Mouse (Mus musculus): ENCODE results near the gene Kcnq2. TPM values are rescaled to one million over a fixed set of nuclear protein-coding genes. Genes with fewer than 3 reads are reported as not detected.

Kcnq2 gene
- total RNA-seq, 2 experiments from 2014 or later, result not detected

GRCm38 (mm10) chr2:181113762-181114361 is 21.2 kb downstream of the Kcnq2 start:
- no peak for DNase-seq
- intact Hi-C loops (cut with DNase I), result no loop called here

DNA sequence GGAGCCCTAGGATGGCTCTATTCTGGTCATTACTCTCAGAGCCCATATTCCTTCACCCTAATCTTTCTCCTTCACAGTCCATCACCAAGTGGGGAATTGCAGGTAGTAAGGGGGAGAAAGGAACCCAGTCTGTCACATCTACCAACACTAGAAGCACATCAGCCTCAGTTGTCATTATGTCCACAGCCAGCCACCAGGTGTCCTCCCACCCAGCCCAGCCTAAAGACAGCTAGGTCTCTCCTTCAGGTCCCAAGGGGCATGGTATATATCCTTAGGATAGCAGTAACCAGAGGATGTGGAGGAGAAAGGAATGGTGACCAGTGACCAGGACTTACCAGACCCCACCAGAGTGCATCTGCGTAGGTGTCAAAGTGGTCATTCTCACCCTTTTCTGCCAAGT is 23.4 kb downstream of the Kcnq2 start:
- intact Hi-C loops (cut with DNase I), result no loop called here
- no peak for DNase-seq

GRCm38 (mm10) chr2:181104111-181104510 is 31.0 kb downstream of the Kcnq2 start:
- intact Hi-C loops (cut with DNase I), result no loop called here
- DNase-seq, result no peak

- intact Hi-C loops (cut with DNase I), result no loop called here
- no peak for DNase-seq
Measured at GRCm38 (mm10) chr2:181102161-181102560, 32.9 kb downstream of the Kcnq2 start.

DNA sequence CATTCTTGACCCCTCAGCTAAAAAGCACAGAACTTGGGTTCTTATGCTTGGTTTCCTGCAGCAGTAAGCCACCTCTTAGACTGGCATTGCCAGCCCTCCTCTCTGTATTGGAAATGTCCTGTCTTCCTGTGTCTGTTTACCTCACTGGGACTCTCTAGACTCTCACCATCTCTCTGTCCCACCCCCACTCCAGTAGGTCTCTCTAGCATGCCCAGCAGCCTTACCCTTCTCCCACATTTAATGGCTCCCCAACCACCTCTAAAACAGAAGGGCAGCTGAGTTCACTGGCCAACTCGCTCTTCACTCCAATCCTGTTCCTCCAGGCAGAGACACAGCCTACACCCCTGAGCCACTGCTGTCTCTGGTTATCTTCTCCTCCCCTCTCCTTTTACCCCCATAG is 33.5 kb downstream of the Kcnq2 start:
- DNase-seq, result no peak
- intact Hi-C loops (cut with DNase I), result no loop called here

DNA sequence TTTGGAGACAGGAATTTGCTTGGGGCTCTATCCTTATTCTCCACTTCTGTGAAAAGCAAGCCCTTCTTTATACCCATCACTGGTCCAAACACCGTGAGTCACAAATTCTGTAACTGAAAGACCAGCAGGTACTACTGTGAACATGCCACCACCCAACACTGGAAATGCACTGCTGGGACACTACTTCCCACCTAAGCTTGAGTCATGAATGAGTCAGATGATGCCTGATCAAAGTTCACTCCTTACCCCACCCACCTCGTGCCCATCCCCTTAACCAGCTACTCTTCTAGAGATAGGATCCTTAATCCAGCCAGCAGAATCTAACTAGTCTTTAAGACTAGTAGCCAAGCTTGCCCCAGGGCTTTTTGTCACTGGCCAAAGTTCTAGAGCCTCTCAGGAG is 35.0 kb downstream of the Kcnq2 start:
- DNase-seq, result no peak
- intact Hi-C loops (cut with DNase I), result no loop called here

- intact Hi-C loops (cut with DNase I), result no loop called here
- no peak for DNase-seq
Measured at GRCm38 (mm10) chr2:181090123-181090522, 45.0 kb downstream of the Kcnq2 start.

DNA sequence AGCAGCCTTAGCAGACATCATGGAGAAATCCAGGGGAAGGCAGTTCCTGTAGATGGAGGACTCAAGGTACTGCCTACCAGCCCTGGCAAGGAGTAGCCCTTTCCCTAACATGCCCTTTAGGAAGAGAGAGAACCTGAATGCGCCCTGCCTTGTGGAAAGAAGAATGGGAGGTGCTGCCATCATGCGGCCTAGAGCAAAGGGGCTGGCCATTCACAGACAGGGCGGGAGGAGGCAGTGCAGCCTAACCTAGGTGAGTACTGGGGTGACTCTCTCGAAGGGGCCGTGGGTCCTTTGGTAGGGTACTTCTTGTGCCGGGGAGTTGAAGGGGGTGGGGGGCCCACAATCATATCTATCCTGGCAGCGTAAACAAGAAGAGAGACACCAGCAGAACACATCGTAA is 50.1 kb downstream of the Kcnq2 start:
- intact Hi-C loops (cut with DNase I), result no loop called here
- no peak for DNase-seq

- DNase-seq, result no peak
- intact Hi-C loops (cut with DNase I), result no loop called here
Measured at GRCm38 (mm10) chr2:181083945-181084344, 51.2 kb downstream of the Kcnq2 start.

DNA sequence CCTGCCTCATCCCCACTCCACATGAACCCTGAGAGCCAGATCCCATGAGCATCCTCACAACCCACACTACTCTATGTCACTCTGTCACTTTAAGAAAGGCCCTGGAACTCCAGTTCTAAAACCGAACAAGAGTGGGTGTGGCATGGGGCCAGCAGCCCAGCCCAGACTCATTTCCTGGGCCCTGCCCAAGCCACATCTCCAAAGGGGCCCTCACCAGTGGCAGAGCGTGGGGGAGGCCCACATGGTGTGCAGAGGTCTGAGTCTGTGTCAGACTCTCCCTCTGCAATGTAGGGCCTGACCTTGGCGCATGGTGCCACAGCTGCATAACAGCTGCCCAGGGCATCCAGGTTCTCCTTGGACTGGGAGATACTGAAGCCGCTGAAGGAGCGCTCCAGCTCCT is 54.2 kb downstream of the Kcnq2 start:
- DNase-seq, result peak; percentile 19 to 52
- intact Hi-C loops (cut with DNase I), result no loop called here

DNA sequence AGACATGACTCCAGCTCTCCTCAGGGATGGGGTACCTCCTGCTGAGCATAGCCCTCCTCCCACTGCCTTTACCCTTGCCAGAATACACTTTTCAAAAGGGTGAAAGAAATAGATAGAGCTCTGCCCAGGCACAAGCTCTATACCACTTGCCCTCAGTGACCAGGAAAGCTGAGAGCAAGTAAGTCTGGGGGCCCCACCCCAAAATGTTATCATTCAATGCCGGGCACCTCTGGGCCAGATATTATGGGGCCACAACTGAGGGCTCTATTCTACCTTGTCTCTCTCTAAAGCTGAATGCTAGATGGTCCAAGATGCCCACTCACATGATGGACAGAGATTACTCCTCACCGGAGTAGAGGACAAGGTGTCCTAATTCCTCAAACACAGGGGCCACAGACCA is 55.6 kb downstream of the Kcnq2 start:
- no peak for DNase-seq
- intact Hi-C loops (cut with DNase I), result no loop called here

GRCm38 (mm10) chr2:181078908-181079307 is 56.2 kb downstream of the Kcnq2 start:
- intact Hi-C loops (cut with DNase I), result no loop called here
- DNase-seq, result no peak

DNA sequence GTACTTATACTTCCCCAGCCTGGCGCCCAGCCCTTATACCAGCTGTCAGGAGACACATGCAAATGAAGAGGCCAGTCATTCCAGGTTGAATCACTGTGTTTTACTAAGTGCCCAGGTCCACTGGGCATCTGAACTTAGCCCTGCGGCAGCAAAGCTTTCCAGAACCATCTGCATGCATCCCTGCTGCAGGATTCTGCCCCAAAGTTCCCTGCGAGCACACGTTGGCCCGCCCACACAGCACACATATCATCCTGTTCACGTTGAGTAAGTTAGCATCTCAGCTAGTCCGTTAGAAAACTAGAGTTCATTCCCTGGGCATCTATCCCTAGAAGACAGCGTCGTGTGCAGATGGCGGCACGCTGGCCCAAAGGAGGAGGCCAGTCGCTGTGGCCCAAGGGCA is 59.6 kb downstream of the Kcnq2 start:
- no peak for DNase-seq
- intact Hi-C loops (cut with DNase I), result no loop called here

DNA sequence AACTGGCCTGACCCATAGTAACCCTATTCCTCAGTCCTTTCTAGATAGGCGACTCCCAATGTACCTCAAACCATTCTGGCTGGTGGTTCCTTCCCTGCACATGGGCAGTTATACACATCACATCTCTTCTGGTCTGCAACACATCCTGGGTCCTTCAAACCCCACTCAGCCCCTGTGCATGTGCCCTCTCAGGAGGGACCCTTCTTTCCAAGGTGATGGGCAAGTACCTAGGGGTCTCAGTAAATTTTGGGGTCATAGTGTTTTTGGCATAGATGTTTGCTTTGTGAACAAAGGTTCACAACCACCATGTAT is 62.7 kb downstream of the Kcnq2 start:
- intact Hi-C loops (cut with DNase I), result loop anchor here (1.0 to 5.0 kb wide), 2 partner anchors 40 to 76 kb away; no protein-coding TSS in a partner anchor
- DNase-seq, result no peak

GRCm38 (mm10) chr2:181071706-181072402 is 63.2 kb downstream of the Kcnq2 start:
- intact Hi-C loops (cut with DNase I), result loop anchor here (1.0 to 5.0 kb wide), 2 partner anchors 40 to 76 kb away; no protein-coding TSS in a partner anchor

DNA sequence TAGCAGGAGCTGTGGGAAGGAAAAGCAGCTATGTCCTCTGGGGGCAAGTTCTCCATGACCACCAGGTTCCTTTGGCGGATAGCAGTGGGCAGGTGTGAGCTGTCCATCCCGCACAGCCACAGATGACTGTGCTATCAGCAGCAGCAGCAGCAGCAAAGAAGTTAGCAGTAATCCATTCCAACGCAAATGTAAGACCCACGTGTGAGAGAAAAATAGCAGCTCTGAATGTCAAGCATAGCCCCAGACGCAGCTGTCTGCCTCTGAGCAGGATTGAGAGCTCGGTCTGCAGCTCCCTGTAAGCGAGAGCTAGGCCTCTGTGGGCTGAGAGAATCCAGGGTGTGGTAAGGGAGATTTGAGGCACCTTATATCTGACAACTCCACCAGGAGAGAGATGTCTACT is 65.0 kb downstream of the Kcnq2 start:
- intact Hi-C loops (cut with DNase I), result loop anchor here (5.0 kb wide), 1 partner anchor 38 kb away; no protein-coding TSS in a partner anchor
- no peak for DNase-seq

More at GRCm38 (mm10) chr2:181071706-181072402, 63.2 kb downstream of the Kcnq2 start:
- peak; percentile 82 to 90 for DNase-seq

GRCm38 (mm10) chr2:181068499-181068898 is 66.6 kb downstream of the Kcnq2 start:
- no peak for DNase-seq
- intact Hi-C loops (cut with DNase I), result no loop called here

DNA sequence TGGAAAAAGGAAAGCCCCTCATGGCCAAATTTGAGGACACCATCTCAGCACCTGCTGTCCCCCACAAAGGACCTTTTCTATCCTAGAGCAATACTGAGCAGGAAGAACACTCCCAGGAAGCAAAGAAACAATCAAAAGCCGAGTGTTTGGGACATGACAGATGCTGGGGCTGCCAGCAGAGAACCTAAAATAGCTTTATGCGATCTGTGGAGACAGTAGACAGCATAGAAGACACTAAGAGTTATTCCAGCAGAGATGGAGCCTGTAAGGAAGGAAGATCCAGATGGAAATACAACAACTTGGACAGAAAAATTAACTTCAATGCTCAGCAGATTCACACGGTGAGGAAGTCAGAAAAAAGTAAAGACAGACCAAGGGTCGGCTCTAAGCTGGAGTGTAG is 69.3 kb downstream of the Kcnq2 start:
- intact Hi-C loops (cut with DNase I), result no loop called here
- no peak for DNase-seq

GRCm38 (mm10) chr2:181060127-181060526 is 75.0 kb downstream of the Kcnq2 start:
- intact Hi-C loops (cut with DNase I), result loop anchor here (1.0 to 5.0 kb wide), 3 partner anchors 64 to 253 kb away; no protein-coding TSS in a partner anchor
- DNase-seq, result peak; percentile 77 to 89

DNA sequence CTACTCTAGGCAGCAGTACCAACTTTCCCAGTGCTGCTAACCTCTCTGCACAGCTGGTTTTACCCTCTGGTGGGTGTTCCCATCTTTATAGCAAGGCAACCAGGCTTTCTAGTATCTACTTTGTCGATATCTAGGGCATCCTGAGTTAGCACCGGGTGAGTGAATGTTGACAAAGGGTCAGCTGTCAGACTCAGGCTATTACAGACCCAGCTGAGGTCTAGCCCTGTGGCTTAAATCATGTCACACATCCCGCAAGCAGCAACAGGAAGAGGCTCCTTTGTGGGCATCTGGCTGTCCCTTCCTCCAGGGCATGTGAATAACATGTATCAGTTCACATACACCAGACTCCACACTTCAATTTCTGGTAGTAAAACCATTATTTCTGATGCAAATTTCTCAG is 76.9 kb downstream of the Kcnq2 start:
- intact Hi-C loops (cut with DNase I), result no loop called here
- DNase-seq, result no peak

GRCm38 (mm10) chr2:181057341-181057740 is 77.8 kb downstream of the Kcnq2 start:
- intact Hi-C loops (cut with DNase I), result no loop called here
- no peak for DNase-seq

DNA sequence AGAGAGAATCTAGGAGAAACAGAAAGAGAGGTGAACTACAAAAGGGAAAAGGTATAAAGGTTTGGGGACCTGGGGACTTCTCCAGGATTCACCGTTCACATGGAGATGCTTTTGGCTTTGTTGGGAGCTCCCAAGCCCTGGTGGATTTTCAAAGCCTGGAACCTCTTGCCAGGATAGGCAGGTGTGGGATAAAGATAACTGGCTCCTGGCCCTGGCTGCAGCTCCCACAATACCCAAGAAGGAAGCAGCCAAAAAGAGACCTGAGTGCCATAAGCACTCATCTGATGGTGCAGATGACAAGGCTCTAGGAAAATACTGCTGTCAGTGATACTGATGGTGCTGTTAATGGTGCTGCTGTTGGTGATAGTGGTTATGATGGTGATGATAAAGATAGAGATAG is 82.9 kb downstream of the Kcnq2 start:
- intact Hi-C loops (cut with DNase I), result no loop called here
- no peak for DNase-seq
